Mouse (Mus musculus) midbrain, embryonic 16.5 days (tissue): ENCODE data around the gene Pafah1b1. TPM values are rescaled to one million over a fixed set of nuclear protein-coding genes. Genes with fewer than 3 reads are reported as not detected.

Source experiments
- ATAC-seq: fragments of 200-750 bp; cut with Nextera tagmentation; 2 replicates; pipeline ENCODE4 v1.8.0; 2017; ENCODE audit warnings: moderate TSS enrichment
- H3K27ac ChIP-seq: fragments of 300-500 bp; sonication (generic); 2 replicates; pipeline ENCODE4 v1.5.1; 2014; ENCODE audit warnings: mild to moderate bottlenecking, low read length, mixed read lengths
- H3K27me3 ChIP-seq: fragments of 300-500 bp; sonication (generic); 2 replicates; pipeline ENCODE4 v1.6.1; 2014; ENCODE audit warnings: low read depth, low read length, mixed read lengths; ENCODE audit not compliant: control insufficient read depth, insufficient read depth
- H3K36me3 ChIP-seq: fragments of 300-500 bp; sonication (generic); 2 replicates; pipeline ENCODE4 v1.6.1; 2014; ENCODE audit warnings: mild to moderate bottlenecking, low read length, moderate library complexity, mixed read lengths; ENCODE audit not compliant: control insufficient read depth, insufficient read depth
- H3K4me1 ChIP-seq: fragments of 300-500 bp; sonication (generic); 2 replicates; pipeline ENCODE4 v1.6.1; 2014; ENCODE audit warnings: mild to moderate bottlenecking, low read length, mixed read lengths; ENCODE audit not compliant: control insufficient read depth, insufficient read depth
- H3K4me2 ChIP-seq: fragments of 300-500 bp; sonication (generic); 2 replicates; pipeline ENCODE4 v1.6.1; 2014; ENCODE audit warnings: mild to moderate bottlenecking, low read length, mixed read lengths
- H3K4me3 ChIP-seq: fragments of 300-500 bp; sonication (generic); 2 replicates; pipeline ENCODE4 v1.5.1; 2014; ENCODE audit warnings: low read depth, mild to moderate bottlenecking, low read length, moderate library complexity, mixed read lengths
- H3K9ac ChIP-seq: fragments of 300-500 bp; sonication (generic); 2 replicates; pipeline ENCODE4 v1.6.1; 2014; ENCODE audit warnings: low read depth, low read length, mixed read lengths
- H3K9me3 ChIP-seq: fragments of 300-500 bp; sonication (generic); replicated peaks from 2 replicates; pipeline ENCODE4 v1.6.1; 2014; ENCODE audit warnings: mild to moderate bottlenecking, low read length, mixed read lengths; ENCODE audit not compliant: control insufficient read depth, poor library complexity, severe bottlenecking
- WGBS: fragments of 180-500 bp; shearing (Covaris S2); extraction: QIAGEN DNeasy Blood & Tissue Kit; methylation state at CpG from one replicate; pipeline ENCODE4 v1.1.7; 2014; 5-methylcytosine and 5-hydroxymethylcytosine counted together
- polyA plus RNA-seq: library from polyadenylated mRNA; unstranded; fragments of >200 nt; fragmentation: Nextera tagmentation; extraction: Ambion mirVana; gene quantifications from 2 replicates; pipeline ENCODE4 v1.2.1, GENCODE M21; 2015

Gene Pafah1b1
- polyA plus RNA-seq, 1 experiment from 2014 or later: 45.8 TPM

GRCm38 (mm10) chr11:74692151-74692550, 32.3 kb downstream of the Pafah1b1 start:
- no peaks in the 10 kb centered on the region for H3K9me3 ChIP-seq
- no peak overlapping the region for H3K4me2 ChIP-seq
- H3K9ac ChIP-seq: no peak overlapping the region
- no peak overlapping the region for H3K27ac ChIP-seq
- H3K4me3 ChIP-seq: no peak overlapping the region
- no peak for ATAC-seq
- H3K4me1 ChIP-seq: no peaks in the 10 kb centered on the region
- peaks cover 10% of the 10 kb centered on the region; the same call in 1 of the 2 replicates for H3K36me3 ChIP-seq
- WGBS: 74% methylated on average over 1 of the region's 1 CpGs
- no peaks in the 10 kb centered on the region for H3K27me3 ChIP-seq

GRCm38 (mm10) chr11:74675156-74675555, 49.3 kb downstream of the Pafah1b1 start:
- Histone ChIP-seq H3K9ac (no peak overlapping the region), H3K4me3 (no peak overlapping the region), H3K27me3 (no peaks in the 10 kb centered on the region), H3K9me3 (no peaks in the 10 kb centered on the region), H3K4me2 (no peak overlapping the region), H3K36me3 (peaks cover 24% of the 10 kb centered on the region), H3K4me1 (no peaks in the 10 kb centered on the region), H3K27ac (no peak overlapping the region)
- no peak for ATAC-seq
- 75% methylated on average over 4 of the region's 4 CpGs for WGBS

- 98% methylated on average over 8 of the region's 8 CpGs for WGBS
- no peak overlapping the region for H3K9ac ChIP-seq
- peaks cover 22% of the 10 kb centered on the region for H3K36me3 ChIP-seq
- H3K4me2 ChIP-seq: no peak overlapping the region
- no peak overlapping the region for H3K4me3 ChIP-seq
- no peaks in the 10 kb centered on the region for H3K4me1 ChIP-seq
- no peaks in the 10 kb centered on the region for H3K9me3 ChIP-seq
- no peaks in the 10 kb centered on the region for H3K27me3 ChIP-seq
- ATAC-seq: no peak
- no peak overlapping the region for H3K27ac ChIP-seq
Observed at GRCm38 (mm10) chr11:74674713-74675112, 49.8 kb downstream of the Pafah1b1 start.

GRCm38 (mm10) chr11:74673561-74673960, 50.9 kb downstream of the Pafah1b1 start:
- no peak for ATAC-seq

GRCm38 (mm10) chr11:74672901-74673513, 51.5 kb downstream of the Pafah1b1 start:
- H3K4me2 ChIP-seq: no peak overlapping the region
- ATAC-seq: no peak
- H3K36me3 ChIP-seq: peaks cover 17% of the 10 kb centered on the region
- no peak overlapping the region for H3K27ac ChIP-seq
- no peak overlapping the region for H3K4me3 ChIP-seq
- H3K27me3 ChIP-seq: no peaks in the 10 kb centered on the region
- H3K4me1 ChIP-seq: no peaks in the 10 kb centered on the region
- WGBS: 90% methylated on average over 6 of the region's 6 CpGs
- H3K9ac ChIP-seq: no peak overlapping the region
- H3K9me3 ChIP-seq: no peaks in the 10 kb centered on the region

More at GRCm38 (mm10) chr11:74673561-74673960, 50.9 kb downstream of the Pafah1b1 start:
- WGBS: 84% methylated on average over 1 of the region's 1 CpGs
- no peaks in the 10 kb centered on the region for H3K4me1 ChIP-seq
- no peak overlapping the region for H3K4me2 ChIP-seq
- H3K4me3 ChIP-seq: no peak overlapping the region
- H3K9ac ChIP-seq: no peak overlapping the region
- H3K27ac ChIP-seq: no peak overlapping the region
- H3K36me3 ChIP-seq: peaks cover 21% of the 10 kb centered on the region
- no peaks in the 10 kb centered on the region for H3K9me3 ChIP-seq
- H3K27me3 ChIP-seq: no peaks in the 10 kb centered on the region

GRCm38 (mm10) chr11:74671839-74672238, 52.6 kb downstream of the Pafah1b1 start:
- no peaks in the 10 kb centered on the region for H3K9me3 ChIP-seq
- H3K4me2 ChIP-seq: no peak overlapping the region
- no peaks in the 10 kb centered on the region for H3K27me3 ChIP-seq
- no peak overlapping the region for H3K9ac ChIP-seq
- no peak for ATAC-seq
- WGBS: 90% methylated on average over 5 of the region's 5 CpGs
- H3K27ac ChIP-seq: no peak overlapping the region
- H3K4me3 ChIP-seq: no peak overlapping the region
- no peaks in the 10 kb centered on the region for H3K4me1 ChIP-seq
- H3K36me3 ChIP-seq: peaks cover 26% of the 10 kb centered on the region

- peaks cover 29% of the 10 kb centered on the region for H3K36me3 ChIP-seq
- WGBS: 91% methylated on average over 1 of the region's 1 CpGs
- H3K27me3 ChIP-seq: no peaks in the 10 kb centered on the region
- ATAC-seq: no peak
- no peak overlapping the region for H3K9ac ChIP-seq
- no peaks in the 10 kb centered on the region for H3K4me1 ChIP-seq
- H3K4me2 ChIP-seq: no peak overlapping the region
- H3K4me3 ChIP-seq: no peak overlapping the region
- H3K27ac ChIP-seq: no peak overlapping the region
- no peaks in the 10 kb centered on the region for H3K9me3 ChIP-seq
Observed at GRCm38 (mm10) chr11:74671013-74671412, 53.5 kb downstream of the Pafah1b1 start.

- Histone ChIP-seq H3K36me3 (peaks cover 32% of the 10 kb centered on the region), H3K27me3 (no peaks in the 10 kb centered on the region), H3K4me1 (no peaks in the 10 kb centered on the region), H3K9ac (no peak overlapping the region), H3K9me3 (no peaks in the 10 kb centered on the region), H3K4me3 (no peak overlapping the region), H3K27ac (no peak overlapping the region), H3K4me2 (no peak overlapping the region)
- no peak for ATAC-seq
Observed at GRCm38 (mm10) chr11:74670151-74670550, 54.3 kb downstream of the Pafah1b1 start.

- Histone ChIP-seq H3K4me1 (no peaks in the 10 kb centered on the region), H3K9me3 (no peaks in the 10 kb centered on the region), H3K27me3 (no peaks in the 10 kb centered on the region), H3K9ac (no peak overlapping the region), H3K36me3 (peaks cover 33% of the 10 kb centered on the region), H3K27ac (no peak overlapping the region), H3K4me3 (no peak overlapping the region), H3K4me2 (no peak overlapping the region)
- 90% methylated on average over 2 of the region's 2 CpGs for WGBS
- ATAC-seq: no peak
Observed at GRCm38 (mm10) chr11:74668971-74669370, 55.5 kb downstream of the Pafah1b1 start.
